Mouse (Mus musculus): ENCODE measurements around the gene Spsb1. TPM values are rescaled to one million over a fixed set of nuclear protein-coding genes. Genes with fewer than 3 reads are reported as not detected.

Spsb1 gene
- 10 to 100 TPM; 13.8 to 16.3 TPM for polyA plus RNA-seq (2017; shearing (Covaris generic))

GRCm38 (mm10) chr4:149954893-149955439 lies at the start of gene Spsb1:
Gene Spsb1, minus strand, starts transcription at chr4:149955043.

Other genes with a start within 250 kb of the Spsb1 start
- gene Tmem201, start 217.0 kb downstream of the Spsb1 start, polyA plus RNA-seq (2017; shearing (Covaris generic)): 10 to 100 TPM; 11.7 to 16.3 TPM
- 10 to 100 TPM in 1 of 2 experiments, 1 to 10 TPM in 1; 7.9 to 20.7 TPM for gene Slc25a33, start 180.8 kb downstream of the Spsb1 start, polyA plus RNA-seq (2017; shearing (Covaris generic))
- 10 to 100 TPM in 1 of 2 experiments, 1 to 10 TPM in 1; 4.9 to 11.0 TPM for gene H6pd, start 54.0 kb upstream of the Spsb1 start, polyA plus RNA-seq (2017; shearing (Covaris generic))
- gene Gpr157, start 132.3 kb upstream of the Spsb1 start, polyA plus RNA-seq (2017; shearing (Covaris generic)): under 1 TPM; 0.25 to 0.58 TPM
- under 1 TPM in 1 of 2 experiments, not detected in 1; 0.05 TPM for gene Slc2a5, start 164.2 kb upstream of the Spsb1 start, polyA plus RNA-seq (2017; shearing (Covaris generic))
- not detected for gene Slc2a7, start 193.9 kb upstream of the Spsb1 start, polyA plus RNA-seq (2017; shearing (Covaris generic))
- not detected for gene Car6, start 246.3 kb upstream of the Spsb1 start, polyA plus RNA-seq (2017; shearing (Covaris generic))